Mouse (Mus musculus): Measurements from ENCODE around the gene Prkd3.

DNA sequence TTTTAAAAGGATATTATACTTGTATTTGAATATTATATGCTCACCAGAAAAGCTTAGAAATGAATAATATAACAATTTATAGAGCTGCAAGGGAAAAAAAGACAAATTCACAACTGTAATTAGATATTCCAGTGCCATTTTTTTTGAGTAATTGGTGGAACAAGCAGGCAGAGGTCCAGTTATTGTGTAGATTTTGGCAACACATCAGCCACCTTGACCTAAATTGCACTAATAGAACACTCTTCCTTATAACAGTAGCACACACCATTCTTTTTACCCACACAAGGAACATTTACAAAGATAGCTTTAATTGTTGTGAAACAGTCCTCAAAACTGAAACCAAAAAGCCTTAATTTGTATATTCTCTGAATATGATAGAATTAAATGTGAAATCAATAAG, 19.0 kb upstream of the Prkd3 start:
- TF ChIP-seq EP300 (IDR thresholded peaks at IDR 0.05) (no peak), CTCF (IDR thresholded peaks at IDR 0.05) (no peak)
